Mouse (Mus musculus) neural tube, embryonic 12.5 days (tissue): ENCODE measurements around the gene 2010300C02Rik. TPM values are rescaled to one million over a fixed set of nuclear protein-coding genes. Genes with fewer than 3 reads are reported as not detected.

ENCODE experiments used
- ATAC-seq: fragments of 200-750 bp; cut with Nextera tagmentation; 2 replicates; pipeline ENCODE4 v1.8.0; 2017; ENCODE audit warnings: low read depth, mild to moderate bottlenecking, moderate TSS enrichment, moderate library complexity; ENCODE audit not compliant: low FRiP score
- H3K27ac ChIP-seq: fragments of 300-500 bp; sonication (generic); 2 replicates; pipeline ENCODE4 v1.5.1; 2016
- H3K27me3 ChIP-seq: fragments of 300-500 bp; sonication (generic); replicated peaks from 2 replicates; pipeline ENCODE4 v1.6.1; 2016; ENCODE audit warnings: mild to moderate bottlenecking
- H3K36me3 ChIP-seq: fragments of 300-500 bp; sonication (generic); 2 replicates; pipeline ENCODE4 v1.6.1; 2016; ENCODE audit warnings: mild to moderate bottlenecking
- H3K4me1 ChIP-seq: fragments of 300-500 bp; sonication (generic); 2 replicates; pipeline ENCODE4 v1.6.1; 2016
- H3K4me2 ChIP-seq: fragments of 300-500 bp; sonication (generic); replicated peaks from 2 replicates; pipeline ENCODE4 v1.6.1; 2016; ENCODE audit warnings: mild to moderate bottlenecking
- H3K4me3 ChIP-seq: fragments of 300-500 bp; sonication (generic); 2 replicates; pipeline ENCODE4 v1.5.1; 2016
- H3K9ac ChIP-seq: fragments of 300-500 bp; sonication (generic); 2 replicates; pipeline ENCODE4 v1.6.1; 2016; ENCODE audit warnings: mild to moderate bottlenecking
- H3K9me3 ChIP-seq: fragments of 300-500 bp; sonication (generic); 2 replicates; pipeline ENCODE4 v1.6.1; 2016; ENCODE audit warnings: mild to moderate bottlenecking
- WGBS: fragments of 180-500 bp; shearing (Covaris S2); methylation state at CpG from one replicate; pipeline ENCODE4 v1.1.7; 2016; 5-methylcytosine and 5-hydroxymethylcytosine counted together
- polyA plus RNA-seq: library from polyadenylated mRNA; unstranded; fragments of >200 nt; fragmentation: Nextera tagmentation; extraction: Ambion mirVana; gene quantifications from 2 replicates; pipeline ENCODE4 v1.2.1, GENCODE M21; 2016

The 2010300C02Rik gene
- polyA plus RNA-seq, 1 experiment from 2014 or later = 1.3 TPM

- no peak overlapping the region for H3K4me3 ChIP-seq
- H3K4me2 ChIP-seq = no peak overlapping the region
- no peaks in the 10 kb centered on the region for H3K36me3 ChIP-seq
- WGBS = 88% methylated on average over 8 of the region's 8 CpGs
- H3K27ac ChIP-seq = no peak overlapping the region; the same call in 1 of the 2 replicates
- no peaks in the 10 kb centered on the region for H3K27me3 ChIP-seq
- H3K9me3 ChIP-seq = no peaks in the 10 kb centered on the region
- ATAC-seq = no peak
- H3K4me1 ChIP-seq = no peaks in the 10 kb centered on the region
- H3K9ac ChIP-seq = no peak overlapping the region
These were observed 87.5 kb downstream of the 2010300C02Rik start for GRCm38 (mm10) chr1:37632425-37632824.

- Histone ChIP-seq H3K4me1 (no peaks in the 10 kb centered on the region), H3K4me3 (no peak overlapping the region), H3K27ac (no peak overlapping the region), H3K27me3 (no peaks in the 10 kb centered on the region), H3K4me2 (no peak overlapping the region), H3K36me3 (no peaks in the 10 kb centered on the region), H3K9me3 (no peaks in the 10 kb centered on the region), H3K9ac (no peak overlapping the region)
- WGBS = 81% methylated on average over 6 of the region's 6 CpGs
- no peak for ATAC-seq
These were observed 88.4 kb downstream of the 2010300C02Rik start for GRCm38 (mm10) chr1:37631456-37631855.

GRCm38 (mm10) chr1:37630412-37631210, 89.3 kb downstream of the 2010300C02Rik start:
- H3K4me3 ChIP-seq = no peak overlapping the region
- no peaks in the 10 kb centered on the region for H3K27me3 ChIP-seq
- H3K4me1 ChIP-seq = no peaks in the 10 kb centered on the region
- no peaks in the 10 kb centered on the region for H3K9me3 ChIP-seq
- H3K36me3 ChIP-seq = no peaks in the 10 kb centered on the region
- H3K9ac ChIP-seq = no peak overlapping the region
- H3K27ac ChIP-seq = no peak overlapping the region
- 87% methylated on average over 10 of the region's 10 CpGs for WGBS
- no peak for ATAC-seq
- no peak overlapping the region for H3K4me2 ChIP-seq

GRCm38 (mm10) chr1:37629876-37630275, 90.0 kb downstream of the 2010300C02Rik start:
- no peak for ATAC-seq
- Histone ChIP-seq H3K4me1 (no peaks in the 10 kb centered on the region), H3K4me3 (no peak overlapping the region), H3K27ac (no peak overlapping the region), H3K36me3 (no peaks in the 10 kb centered on the region), H3K27me3 (no peaks in the 10 kb centered on the region), H3K9me3 (no peaks in the 10 kb centered on the region), H3K9ac (no peak overlapping the region), H3K4me2 (no peak overlapping the region)
- 95% methylated on average over 5 of the region's 5 CpGs for WGBS

GRCm38 (mm10) chr1:37628749-37629148, 91.1 kb downstream of the 2010300C02Rik start:
- H3K4me1 ChIP-seq = no peaks in the 10 kb centered on the region
- no peak overlapping the region for H3K27ac ChIP-seq
- no peak overlapping the region for H3K4me2 ChIP-seq
- no peak overlapping the region for H3K9ac ChIP-seq
- no peaks in the 10 kb centered on the region for H3K9me3 ChIP-seq
- H3K36me3 ChIP-seq = no peaks in the 10 kb centered on the region
- no peaks in the 10 kb centered on the region for H3K27me3 ChIP-seq
- H3K4me3 ChIP-seq = no peak overlapping the region
- ATAC-seq = no peak
- 67% methylated on average over 6 of the region's 6 CpGs for WGBS

- Histone ChIP-seq H3K4me3 (no peak overlapping the region), H3K36me3 (no peaks in the 10 kb centered on the region), H3K9me3 (no peaks in the 10 kb centered on the region), H3K4me1 (no peaks in the 10 kb centered on the region), H3K27ac (no peak overlapping the region), H3K27me3 (no peaks in the 10 kb centered on the region), H3K9ac (no peak overlapping the region), H3K4me2 (no peak overlapping the region)
- 88% methylated on average over 17 of the region's 17 CpGs for WGBS
- ATAC-seq = no peak
These were observed 95.7 kb downstream of the 2010300C02Rik start for GRCm38 (mm10) chr1:37624185-37624584.

GRCm38 (mm10) chr1:37622049-37622448, 97.8 kb downstream of the 2010300C02Rik start:
- Histone ChIP-seq H3K27me3 (no peaks in the 10 kb centered on the region), H3K9ac (no peak overlapping the region), H3K4me3 (no peak overlapping the region), H3K4me2 (no peak overlapping the region), H3K27ac (no peak overlapping the region), H3K4me1 (no peaks in the 10 kb centered on the region), H3K36me3 (no peaks in the 10 kb centered on the region), H3K9me3 (no peaks in the 10 kb centered on the region)
- 76% methylated on average over 6 of the region's 6 CpGs for WGBS
- no peak for ATAC-seq

- Histone ChIP-seq H3K4me1 (0 out of 2 replicates have a peak, but pooled peaks cover under 1% of the 10 kb centered on the region), H3K4me2 (no peak overlapping the region), H3K9me3 (no peaks in the 10 kb centered on the region), H3K9ac (no peak overlapping the region), H3K27ac (no peak overlapping the region), H3K36me3 (no peaks in the 10 kb centered on the region), H3K4me3 (no peak overlapping the region), H3K27me3 (no peaks in the 10 kb centered on the region)
- WGBS = 76% methylated on average over 1 of the region's 1 CpGs
- ATAC-seq = no peak
These were observed 100.3 kb downstream of the 2010300C02Rik start for GRCm38 (mm10) chr1:37619542-37619941.

GRCm38 (mm10) chr1:37617047-37617446, 102.8 kb downstream of the 2010300C02Rik start:
- no peak overlapping the region for H3K9ac ChIP-seq
- H3K4me3 ChIP-seq = no peak overlapping the region
- H3K36me3 ChIP-seq = no peaks in the 10 kb centered on the region
- no peaks in the 10 kb centered on the region for H3K9me3 ChIP-seq
- H3K27me3 ChIP-seq = no peaks in the 10 kb centered on the region
- no peak overlapping the region for H3K4me2 ChIP-seq
- 82% methylated on average over 5 of the region's 5 CpGs for WGBS
- ATAC-seq = no peak
- H3K27ac ChIP-seq = no peak overlapping the region
- peaks cover 9% of the 10 kb centered on the region; the same call in 1 of the 2 replicates for H3K4me1 ChIP-seq

- WGBS = 33% methylated on average over 4 of the region's 4 CpGs
- no peak overlapping the region for H3K4me2 ChIP-seq
These were observed 103.3 kb downstream of the 2010300C02Rik start for GRCm38 (mm10) chr1:37616569-37616968.

GRCm38 (mm10) chr1:37615290-37616040, 104.4 kb downstream of the 2010300C02Rik start:
- Histone ChIP-seq H3K4me3 (no peak overlapping the region), H3K4me2 (no peak overlapping the region), H3K9ac (no peak overlapping the region), H3K27ac (no peak overlapping the region), H3K9me3 (no peaks in the 10 kb centered on the region), H3K36me3 (no peaks in the 10 kb centered on the region), H3K27me3 (no peaks in the 10 kb centered on the region), H3K4me1 (peaks cover 9% of the 10 kb centered on the region; the same call in 1 of the 2 replicates)
- ATAC-seq = no peak
- WGBS = 87% methylated on average over 12 of the region's 12 CpGs

More at GRCm38 (mm10) chr1:37616569-37616968, 103.3 kb downstream of the 2010300C02Rik start:
- Histone ChIP-seq H3K4me1 (peaks cover 9% of the 10 kb centered on the region; the same call in 1 of the 2 replicates), H3K4me3 (no peak overlapping the region), H3K27me3 (no peaks in the 10 kb centered on the region), H3K9ac (no peak overlapping the region), H3K36me3 (no peaks in the 10 kb centered on the region), H3K27ac (no peak overlapping the region), H3K9me3 (no peaks in the 10 kb centered on the region)
- no peak for ATAC-seq

- Histone ChIP-seq H3K9ac (no peak overlapping the region), H3K27ac (no peak overlapping the region)
- WGBS = 70% methylated on average over 7 of the region's 7 CpGs
These were observed 105.0 kb downstream of the 2010300C02Rik start for GRCm38 (mm10) chr1:37614836-37615235.

More at GRCm38 (mm10) chr1:37614836-37615235, 105.0 kb downstream of the 2010300C02Rik start:
- Histone ChIP-seq H3K4me2 (no peak overlapping the region), H3K9me3 (no peaks in the 10 kb centered on the region), H3K27me3 (no peaks in the 10 kb centered on the region), H3K4me1 (peaks cover 9% of the 10 kb centered on the region; the same call in 1 of the 2 replicates), H3K4me3 (no peak overlapping the region), H3K36me3 (no peaks in the 10 kb centered on the region)
- ATAC-seq = no peak
